Mouse (Mus musculus): ENCODE measurements at regions not wholly inside any gene's neighbourhood (a gene's known extent, or its start where the extent isn't known, plus 50 kb on each side); places are given as distances from the start of the nearest gene placed in this dataset.

- TF ChIP-seq CTCF (conservative IDR thresholded peaks at IDR 0.05; ENCODE audit: insufficient read depth, insufficient read length, low read depth, low read length) = no peak
- no peak for TF ChIP-seq POLR2A (IDR thresholded peaks at IDR 0.05; ENCODE audit: low read depth, low read length)
These were observed 77.1 kb downstream of the Pdcl3 start for GRCm38 (mm10) chr1:39062509-39062908.
